Mouse (Mus musculus): ENCODE data around the gene Hfe. TPM values are rescaled to one million over a fixed set of nuclear protein-coding genes. Genes with fewer than 3 reads are reported as not detected.
A peak's percentile ranks its signal among the peaks of the same experiment; 100 is the strongest.
"Not testable (repeated sequence)": the region's sequence is repeated elsewhere in the genome, so short reads cannot be mapped to it uniquely, and the experiment has no call there.

Hfe gene
- total RNA-seq, 2 experiments from 2014 or later: 1.7 to 2.3 TPM

GRCm38 (mm10) chr13:23689459-23689858 is 21.2 kb downstream of the Hfe start:
- intact Hi-C loops (cut with DNase I): loop anchor here (5.0 kb wide), 1 partner anchor 107 kb away; the partner anchor contains the start of gene Hist1h4d
- no peak for DNase-seq

- intact Hi-C loops (cut with DNase I): loop anchor here (5.0 kb wide), 1 partner anchor 107 kb away; the partner anchor contains the start of gene Hist1h4d
- no peak for DNase-seq
Observed at GRCm38 (mm10) chr13:23688956-23689355, 21.7 kb downstream of the Hfe start.

- intact Hi-C loops (cut with DNase I): loop anchor here (5.0 kb wide), 1 partner anchor 106 kb away; the partner anchor contains the start of gene Hist1h4d
Observed at GRCm38 (mm10) chr13:23687907-23688306, 22.7 kb downstream of the Hfe start.

DNA sequence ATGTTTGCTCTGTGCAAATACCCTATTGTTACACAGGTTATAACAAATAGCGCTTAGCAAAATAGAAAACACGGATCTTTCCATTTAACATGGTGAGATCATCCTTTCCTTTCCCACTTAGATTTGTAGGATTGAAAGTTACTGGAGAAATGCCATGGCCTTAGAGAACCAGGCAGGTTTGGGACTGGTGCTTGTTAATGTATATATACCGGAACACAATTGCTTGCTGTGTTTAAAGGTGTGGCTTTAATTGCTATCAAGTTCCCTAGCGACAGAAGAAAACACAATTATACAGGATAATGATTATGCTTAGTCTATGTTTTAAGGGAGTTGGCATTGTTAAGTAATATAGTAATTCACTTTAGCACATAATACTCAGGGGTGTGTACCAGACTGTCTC is 23.5 kb downstream of the Hfe start:
- DNase-seq: no peak
- intact Hi-C loops (cut with DNase I): loop anchor here (5.0 kb wide), 1 partner anchor 105 kb away; the partner anchor contains the start of gene Hist1h4d

More at GRCm38 (mm10) chr13:23687907-23688306, 22.7 kb downstream of the Hfe start:
- DNase-seq: no peak

- intact Hi-C loops (cut with DNase I): loop anchor here (5.0 kb wide), 1 partner anchor 104 kb away; the partner anchor contains the start of gene Hist1h4d
- DNase-seq: no peak
Observed at GRCm38 (mm10) chr13:23685966-23686365, 24.7 kb downstream of the Hfe start.

DNA sequence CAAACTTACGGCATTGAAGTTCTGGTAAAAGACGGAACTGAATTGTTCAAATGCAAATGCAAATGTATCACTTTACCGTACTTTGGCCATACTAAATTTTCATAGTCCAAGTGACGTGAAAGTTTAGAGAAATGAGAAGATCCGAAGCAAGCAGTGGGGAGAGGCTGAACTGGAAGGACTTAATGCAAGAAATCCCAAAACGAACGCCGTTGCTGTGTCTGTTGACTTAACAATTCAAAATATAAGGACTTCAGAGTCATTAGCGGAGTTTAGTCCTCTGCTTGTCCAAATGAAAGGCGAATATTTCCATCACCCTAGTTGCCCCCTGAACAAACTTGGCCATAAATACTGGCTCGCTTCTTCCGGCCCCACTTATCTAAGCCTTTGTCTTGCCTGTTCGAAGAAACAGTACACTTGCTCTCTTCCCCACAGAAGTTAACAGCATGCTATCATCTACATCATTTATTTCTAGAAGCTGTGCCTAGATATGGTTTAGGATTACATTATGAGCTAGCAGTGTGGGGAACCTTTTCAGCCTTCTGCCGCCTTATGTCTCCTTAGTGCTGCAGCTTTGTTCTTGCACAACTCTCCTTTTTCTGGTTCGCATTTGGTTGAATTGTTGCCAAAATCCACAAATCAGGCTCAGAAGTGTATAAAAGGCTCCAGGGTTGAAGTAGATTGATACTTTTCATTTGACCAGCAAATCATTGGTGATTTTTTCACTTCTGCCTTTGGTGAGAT is 25.4 kb downstream of the Hfe start:
- intact Hi-C loops (cut with DNase I): loop anchor here (5.0 kb wide), 1 partner anchor 103 kb away; the partner anchor contains the start of gene Hist1h4d
- no peak for DNase-seq

DNA sequence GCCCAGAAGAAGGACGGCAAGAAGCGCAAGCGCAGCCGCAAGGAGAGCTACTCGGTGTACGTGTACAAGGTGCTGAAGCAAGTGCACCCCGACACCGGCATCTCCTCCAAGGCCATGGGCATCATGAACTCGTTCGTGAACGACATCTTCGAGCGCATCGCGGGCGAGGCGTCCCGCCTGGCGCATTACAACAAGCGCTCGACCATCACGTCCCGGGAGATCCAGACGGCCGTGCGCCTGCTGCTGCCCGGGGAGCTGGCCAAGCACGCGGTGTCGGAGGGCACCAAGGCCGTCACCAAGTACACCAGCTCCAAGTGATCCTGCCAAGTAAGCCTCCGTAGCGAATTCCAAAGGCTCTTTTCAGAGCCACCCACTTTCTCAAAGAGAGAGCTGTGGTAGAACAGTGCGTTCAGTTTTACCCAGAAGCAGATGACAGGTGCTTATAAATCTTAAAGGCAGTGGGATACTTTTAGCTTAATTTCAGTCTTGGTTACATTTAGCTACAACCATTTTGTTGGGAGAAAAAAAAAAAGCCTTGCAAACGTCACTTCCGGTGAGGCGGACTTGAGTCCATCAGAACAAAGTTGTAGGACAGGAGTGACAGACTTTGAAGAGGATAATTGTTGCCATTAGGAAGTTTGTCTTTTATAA is 26.2 kb downstream of the Hfe start:
- intact Hi-C loops (cut with DNase I); DNase-seq: not testable (repeated sequence)

GRCm38 (mm10) chr13:23683755-23684281 is 26.8 kb downstream of the Hfe start, which contains the start of the genes Hist1h2ac and Hist1h2bc:
TSS of gene Hist1h2ac (minus strand) at chr13:23683948.
TSS of gene Hist1h2bc (plus strand) at chr13:23684199.
- intact Hi-C loops (cut with DNase I): loop anchor here (2.0 kb wide), 1 partner anchor 55 kb away; no protein-coding TSS in a partner anchor
- DNase-seq: peak; percentile 72

- intact Hi-C loops (cut with DNase I): loop anchor here (2.0 kb wide), 1 partner anchor 54 kb away; no protein-coding TSS in a partner anchor
- DNase-seq: not testable (repeated sequence)
Observed at GRCm38 (mm10) chr13:23682947-23683754, 27.5 kb downstream of the Hfe start.

GRCm38 (mm10) chr13:23682623-23682946 is 28.1 kb downstream of the Hfe start:
- no peak for DNase-seq
- intact Hi-C loops (cut with DNase I): loop anchor here (2.0 kb wide), 1 partner anchor 54 kb away; no protein-coding TSS in a partner anchor

GRCm38 (mm10) chr13:23681990-23682582 is 28.6 kb downstream of the Hfe start:
- intact Hi-C loops (cut with DNase I): loop anchor here (2.0 kb wide), 1 partner anchor 53 kb away; no protein-coding TSS in a partner anchor
- no peak for DNase-seq

GRCm38 (mm10) chr13:23662536-23662935 is 48.1 kb downstream of the Hfe start:
- DNase-seq: no peak
- intact Hi-C loops (cut with DNase I): no loop called here

GRCm38 (mm10) chr13:23659636-23660366 is 50.9 kb downstream of the Hfe start:
- intact Hi-C loops (cut with DNase I): no loop called here
- DNase-seq: no peak

Small RNAs within 50 kb of the gene (microRNA-seq; reads per million reads assigned to microRNA genes)
- gene Gm44314 (not detected), gene Gm44350 (not detected), gene Gm44484 (not detected)

Other genes starting within 250 kb of the Hfe start
- not detected for gene Btn1a1, start 245.0 kb downstream of the Hfe start, total RNA-seq (2021)
- gene Btn2a2, start 222.0 kb downstream of the Hfe start, total RNA-seq (2021): not detected
- 100 to 1,000 TPM; 441 to 470 TPM for gene Hist1h4h, start 179.8 kb downstream of the Hfe start, total RNA-seq (2021)
- 10 to 100 TPM; 74.6 to 86.0 TPM for gene Hist1h2af, start 176.9 kb downstream of the Hfe start, total RNA-seq (2021)
- gene Hist1h3g, start 175.4 kb downstream of the Hfe start, total RNA-seq (2021): 10 to 100 TPM; 22.0 to 28.6 TPM
- 1 to 10 TPM; 4.5 to 6.1 TPM for gene Hist1h2bh, start 167.5 kb downstream of the Hfe start, total RNA-seq (2021)
- 10 to 100 TPM; 42.2 to 44.0 TPM for gene Hist1h3f, start 166.8 kb downstream of the Hfe start, total RNA-seq (2021)
- 100 to 1,000 TPM; 224 to 235 TPM for gene Hist1h4f, start 159.2 kb downstream of the Hfe start, total RNA-seq (2021)
- 10 to 100 TPM; 12.0 to 12.4 TPM for gene Hist1h1d, start 157.6 kb downstream of the Hfe start, total RNA-seq (2021)
- 100 to 1,000 TPM; 130 to 134 TPM for gene Hist1h3e, start 148.5 kb downstream of the Hfe start, total RNA-seq (2021)
- gene Hist1h2ae, start 139.6 kb downstream of the Hfe start, total RNA-seq (2021): 10 to 100 TPM; 24.5 to 31.0 TPM
- 100 to 1,000 TPM; 203 to 225 TPM for gene Hist1h2bg, start 139.5 kb downstream of the Hfe start, total RNA-seq (2021)
- 100 to 1,000 TPM in 1 of 2 experiments, 10 to 100 TPM in 1; 87.5 to 105 TPM for gene Hist1h2bf, start 136.7 kb downstream of the Hfe start, total RNA-seq (2021)
- 10 to 100 TPM; 18.6 to 25.5 TPM for gene Hist1h2ad, start 136.5 kb downstream of the Hfe start, total RNA-seq (2021)
- gene Hist1h3d, start 135.1 kb downstream of the Hfe start, total RNA-seq (2021): 10 to 100 TPM; 18.8 to 24.3 TPM
- 100 to 1,000 TPM; 177 to 192 TPM for gene Hist1h4d, start 129.3 kb downstream of the Hfe start, total RNA-seq (2021)
- 10 to 100 TPM; 13.0 to 16.9 TPM for gene Hist1h2be, start 89.7 kb downstream of the Hfe start, total RNA-seq (2021)
- gene Hist1h1e, start 88.3 kb downstream of the Hfe start, total RNA-seq (2021): 100 to 1,000 TPM; 112 to 117 TPM
- 1 to 10 TPM; 4.8 to 5.4 TPM for gene Hist1h2ac, start 26.9 kb downstream of the Hfe start, total RNA-seq (2021)
- gene Hist1h2bc, start 26.7 kb downstream of the Hfe start, total RNA-seq (2021): 10 to 100 TPM; 16.7 to 17.0 TPM
- not detected for gene Hist1h1t, start 15.0 kb downstream of the Hfe start, total RNA-seq (2021)
- gene Hist1h4c, start 12.4 kb downstream of the Hfe start, total RNA-seq (2021): 100 to 1,000 TPM; 109 to 126 TPM
- gene Hist1h1c, start 28.0 kb upstream of the Hfe start, total RNA-seq (2021): 100 to 1,000 TPM; 154 to 166 TPM
- gene Hist1h3c, start 34.7 kb upstream of the Hfe start, total RNA-seq (2021): 10 to 100 TPM; 39.8 to 41.0 TPM
- gene Hist1h2bb, start 35.9 kb upstream of the Hfe start, total RNA-seq (2021): 10 to 100 TPM; 62.4 to 81.1 TPM
- gene Hist1h2ab, start 40.3 kb upstream of the Hfe start, total RNA-seq (2021): 100 to 1,000 TPM; 116 to 120 TPM
- 100 to 1,000 TPM in 1 of 2 experiments, 10 to 100 TPM in 1; 95.4 to 102 TPM for gene Hist1h3b, start 41.4 kb upstream of the Hfe start, total RNA-seq (2021)
- gene Hist1h4b, start 46.2 kb upstream of the Hfe start, total RNA-seq (2021): 100 to 1,000 TPM; 139 to 151 TPM
- gene Hist1h4a, start 50.4 kb upstream of the Hfe start, total RNA-seq (2021): 100 to 1,000 TPM; 134 to 137 TPM
- gene Hist1h3a, start 51.5 kb upstream of the Hfe start, total RNA-seq (2021): 100 to 1,000 TPM; 114 to 125 TPM
- 10 to 100 TPM; 62.9 to 79.4 TPM for gene Hist1h1a, start 52.8 kb upstream of the Hfe start, total RNA-seq (2021)
- not detected for gene Trim38, start 59.1 kb upstream of the Hfe start, total RNA-seq (2021)
- not detected for gene Slc17a2, start 96.1 kb upstream of the Hfe start, total RNA-seq (2021)
- under 1 TPM in 1 of 2 experiments, not detected in 1; 0.10 TPM for gene Slc17a3, start 128.6 kb upstream of the Hfe start, total RNA-seq (2021)
- not detected for gene Slc17a1, start 156.9 kb upstream of the Hfe start, total RNA-seq (2021)
- not detected for gene Slc17a4, start 204.2 kb upstream of the Hfe start, total RNA-seq (2021)
- gene Hist1h2ba, start 223.3 kb upstream of the Hfe start, total RNA-seq (2021): not detected
- not detected for gene Hist1h2aa, start 223.6 kb upstream of the Hfe start, total RNA-seq (2021)